Mouse (Mus musculus) liver, embryonic 11.5 days (tissue): ENCODE results near the gene Ubr2. TPM values are rescaled to one million over a fixed set of nuclear protein-coding genes. Genes with fewer than 3 reads are reported as not detected.
A peak's percentile ranks its signal among the peaks of the same experiment; 100 is the strongest.

ENCODE experiments used
- ATAC-seq: fragments of 200-750 bp; cut with Nextera tagmentation; replicated peaks from 2 replicates; pipeline ENCODE4 v1.8.0; 2017; ENCODE audit warnings: moderate number of reproducible peaks, mild to moderate bottlenecking, moderate TSS enrichment, moderate library complexity; ENCODE audit not compliant: low FRiP score
- DNase-seq: peaks from one replicate; pipeline ENCODE4 v3.0.0-alpha.2; 2017; ENCODE audit warnings: low spot score
- H3K27ac ChIP-seq: fragments of 300-500 bp; sonication (generic); 2 replicates; pipeline ENCODE4 v1.5.1; 2014; ENCODE audit warnings: mild to moderate bottlenecking, low read depth, low read length, control low read depth
- H3K27me3 ChIP-seq: fragments of 300-500 bp; sonication (generic); replicated peaks from 2 replicates; pipeline ENCODE4 v1.6.1; 2014; ENCODE audit warnings: low read length, mixed read lengths; ENCODE audit not compliant: control insufficient read depth, insufficient read depth
- H3K36me3 ChIP-seq: fragments of 300-500 bp; sonication (generic); 2 replicates; pipeline ENCODE4 v1.6.1; 2014; ENCODE audit warnings: mild to moderate bottlenecking, low read length, moderate library complexity, mixed read lengths; ENCODE audit not compliant: control insufficient read depth, insufficient read depth
- H3K4me1 ChIP-seq: fragments of 300-500 bp; sonication (generic); replicated peaks from 2 replicates; pipeline ENCODE4 v1.6.1; 2014; ENCODE audit warnings: low read length, mixed read lengths; ENCODE audit not compliant: control insufficient read depth, insufficient read depth
- H3K4me2 ChIP-seq: fragments of 300-500 bp; sonication (generic); 2 replicates; pipeline ENCODE4 v1.6.1; 2014; ENCODE audit warnings: mild to moderate bottlenecking, control low read depth, moderate library complexity
- H3K4me3 ChIP-seq: fragments of 300-500 bp; sonication (generic); 2 replicates; pipeline ENCODE4 v1.5.1; 2014; ENCODE audit warnings: low read depth, low read length, control low read depth
- H3K9ac ChIP-seq: fragments of 300-500 bp; sonication (generic); 2 replicates; pipeline ENCODE4 v1.6.1; 2014; ENCODE audit warnings: low read depth, low read length, control low read depth
- H3K9me3 ChIP-seq: fragments of 300-500 bp; sonication (generic); 2 replicates; pipeline ENCODE4 v1.6.1; 2016; ENCODE audit warnings: low read length, inconsistent platforms, mixed read lengths; ENCODE audit not compliant: control insufficient read depth
- WGBS: fragments of 180-500 bp; shearing (Covaris S2); extraction: QIAGEN DNeasy Blood & Tissue Kit; methylation state at CpG from one replicate; pipeline ENCODE4 v1.1.7; 2014; 5-methylcytosine and 5-hydroxymethylcytosine counted together
- polyA plus RNA-seq: library from polyadenylated mRNA; unstranded; fragments of >200 nt; fragmentation: Nextera tagmentation; extraction: Ambion mirVana; gene quantifications from 2 replicates; pipeline ENCODE4 v1.2.1, GENCODE M21; 2014

The Ubr2 gene
- polyA plus RNA-seq, 1 experiment from 2014 or later: 19.1 TPM

DNA sequence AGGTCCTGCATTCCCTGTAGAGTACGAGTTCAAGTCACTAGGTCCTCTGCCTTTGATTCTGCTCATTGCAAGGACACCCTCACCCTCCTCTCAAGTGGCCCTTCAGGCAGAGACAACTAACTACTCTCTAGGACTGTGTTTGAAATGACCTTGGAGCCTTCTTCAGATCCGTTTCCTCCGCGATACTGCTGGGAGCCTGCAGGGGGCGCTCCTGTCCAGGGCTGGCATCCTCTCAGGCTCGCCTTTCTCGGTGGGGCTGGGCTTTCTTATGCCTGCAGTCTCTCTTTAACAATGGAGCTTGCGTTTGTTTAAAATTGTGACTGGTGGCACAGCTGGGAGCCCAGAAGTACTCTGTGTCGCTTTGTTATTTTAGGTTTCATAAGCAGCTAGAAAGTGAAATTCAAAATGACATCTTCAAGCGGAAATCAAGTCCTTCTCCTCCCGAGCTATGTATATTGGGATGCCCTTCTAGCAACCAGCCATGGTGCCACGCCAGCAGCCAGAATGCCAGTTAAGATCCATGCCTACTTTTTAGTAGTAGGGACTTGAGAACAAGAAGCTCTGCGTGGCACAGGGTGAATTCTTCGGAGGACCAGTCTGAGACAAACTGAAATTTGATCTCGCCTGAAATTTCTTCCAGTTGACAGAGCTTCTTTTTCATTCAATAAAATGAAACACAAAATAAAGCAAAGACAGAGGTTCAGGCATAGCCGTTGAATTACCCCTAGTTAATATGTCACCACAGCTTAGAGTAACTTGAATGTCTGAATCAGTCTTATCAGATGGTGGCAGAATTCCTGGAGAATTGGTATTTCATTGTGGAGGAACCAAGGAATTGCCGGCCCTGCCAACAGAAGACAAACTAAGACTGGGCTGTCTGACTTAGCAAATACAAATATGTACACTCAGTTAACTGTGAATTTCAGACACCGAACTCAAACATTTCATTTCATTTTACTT, 28.8 kb upstream of the Ubr2 start:
- Histone ChIP-seq H3K4me3 (no peak overlapping the region), H3K27ac (no peak overlapping the region), H3K9me3 (no peaks in the 10 kb centered on the region), H3K4me1 (no peaks in the 10 kb centered on the region), H3K36me3 (no peaks in the 10 kb centered on the region), H3K9ac (no peak overlapping the region), H3K4me2 (peak overlapping the region; percentile 32), H3K27me3 (no peaks in the 10 kb centered on the region)
- DNase-seq (peak; percentile 82), ATAC-seq (no peak)
- 32% methylated on average over 18 of the region's 18 CpGs for WGBS

DNA sequence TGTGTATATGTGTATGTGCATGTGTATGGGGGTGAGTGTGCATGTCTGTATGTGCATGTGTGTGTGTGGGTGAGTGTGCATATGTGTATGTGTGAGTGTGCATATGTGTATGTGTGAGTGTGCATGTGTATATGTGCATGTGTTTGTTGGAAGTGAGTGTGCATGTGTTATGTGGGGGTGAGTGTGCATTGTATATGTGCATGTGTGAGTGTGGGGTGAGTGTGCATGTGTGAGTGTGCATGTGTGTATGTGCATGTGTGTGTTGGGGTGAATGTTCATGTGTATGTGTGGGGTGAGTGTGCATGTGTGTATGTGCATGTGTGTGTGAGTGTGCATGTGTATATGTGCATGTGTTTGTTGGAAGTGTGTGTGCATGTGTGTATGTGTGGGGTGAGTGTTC, 24.2 kb upstream of the Ubr2 start:
- no peaks in the 10 kb centered on the region for H3K4me1 ChIP-seq
- ATAC-seq: no peak
- no peak overlapping the region for H3K9ac ChIP-seq
- no peak overlapping the region for H3K4me3 ChIP-seq
- no peak overlapping the region for H3K4me2 ChIP-seq
- H3K36me3 ChIP-seq: no peaks in the 10 kb centered on the region
- H3K27ac ChIP-seq: no peak overlapping the region
- H3K9me3 ChIP-seq: no peaks in the 10 kb centered on the region
- H3K27me3 ChIP-seq: no peaks in the 10 kb centered on the region
- no peak for DNase-seq

DNA sequence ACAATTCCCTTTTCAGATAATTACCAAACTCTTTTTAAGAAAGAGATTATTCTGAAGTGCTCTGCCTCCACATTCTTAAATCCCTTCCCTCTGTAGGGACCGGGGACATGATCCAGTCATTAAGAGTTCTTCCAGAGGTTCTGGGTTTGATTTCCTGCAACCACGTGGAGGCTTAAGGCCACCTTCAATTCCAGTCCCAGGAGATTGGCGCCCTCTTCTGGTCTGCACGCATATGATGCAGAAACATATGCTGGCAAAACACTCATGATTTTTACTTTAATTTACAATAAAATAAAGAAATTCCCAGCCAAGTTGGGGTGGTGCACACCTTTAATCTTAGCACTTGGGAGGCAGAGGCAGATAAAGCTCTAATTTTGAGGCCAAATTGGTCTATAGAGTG, 23.3 kb upstream of the Ubr2 start:
- Histone ChIP-seq H3K4me2 (no peak overlapping the region), H3K4me3 (no peak overlapping the region), H3K4me1 (no peaks in the 10 kb centered on the region), H3K27me3 (no peaks in the 10 kb centered on the region), H3K9me3 (no peaks in the 10 kb centered on the region), H3K9ac (no peak overlapping the region), H3K27ac (no peak overlapping the region), H3K36me3 (no peaks in the 10 kb centered on the region)
- ATAC-seq: no peak
- no peak for DNase-seq
- 1% methylated on average over 4 of the region's 4 CpGs for WGBS

GRCm38 (mm10) chr17:47024805-47025204, 14.4 kb upstream of the Ubr2 start:
- DNase-seq (no peak), ATAC-seq (no peak)
- H3K4me2 ChIP-seq: no peak overlapping the region
- no peaks in the 10 kb centered on the region for H3K9me3 ChIP-seq
- no peak overlapping the region for H3K27ac ChIP-seq
- H3K36me3 ChIP-seq: no peaks in the 10 kb centered on the region
- H3K27me3 ChIP-seq: no peaks in the 10 kb centered on the region; the same call in 1 of the 2 replicates
- H3K4me1 ChIP-seq: no peaks in the 10 kb centered on the region
- no peak overlapping the region for H3K9ac ChIP-seq
- H3K4me3 ChIP-seq: no peak overlapping the region
- 76% methylated on average over 1 of the region's 1 CpGs for WGBS

DNA sequence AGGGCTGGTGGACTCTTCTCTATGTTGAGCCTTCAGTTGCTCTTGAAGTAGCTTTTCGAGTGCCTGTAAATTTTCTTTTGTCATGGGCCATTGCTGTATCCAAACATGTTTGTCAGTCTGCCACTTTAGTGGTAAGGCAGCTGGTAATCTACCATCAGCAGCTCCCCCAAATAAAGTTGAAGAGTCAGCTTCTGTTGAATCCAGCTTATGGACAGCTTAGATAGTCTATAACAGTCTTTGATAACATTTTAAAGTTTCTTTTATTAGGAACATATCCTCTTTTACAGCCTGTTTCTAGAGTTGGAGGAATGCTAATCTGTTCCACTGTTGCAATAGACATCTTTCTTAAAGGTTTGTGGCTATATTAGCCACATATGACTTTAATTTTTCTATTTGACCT, 13.0 kb upstream of the Ubr2 start:
- DNase-seq: no peak
- no peaks in the 10 kb centered on the region; the same call in 1 of the 2 replicates for H3K27me3 ChIP-seq
- H3K4me1 ChIP-seq: no peaks in the 10 kb centered on the region
- H3K4me2 ChIP-seq: no peak overlapping the region
- H3K9me3 ChIP-seq: no peaks in the 10 kb centered on the region
- no peak overlapping the region for H3K9ac ChIP-seq
- no peak overlapping the region for H3K27ac ChIP-seq
- H3K4me3 ChIP-seq: no peak overlapping the region
- ATAC-seq: no peak
- H3K36me3 ChIP-seq: no peaks in the 10 kb centered on the region
- WGBS: 73% methylated on average over 1 of the region's 1 CpGs

GRCm38 (mm10) chr17:47012896-47013295, 2.5 kb upstream of the Ubr2 start:
- no peak overlapping the region for H3K4me3 ChIP-seq
- H3K9ac ChIP-seq: no peak overlapping the region
- peaks cover 11% of the 10 kb centered on the region for H3K4me1 ChIP-seq
- ATAC-seq (no peak), DNase-seq (no peak)
- no peak overlapping the region for H3K4me2 ChIP-seq
- no peak overlapping the region for H3K27ac ChIP-seq
- whole genome bisulfite sequencing: 34% methylated on average over 11 of the region's 11 CpGs
- H3K27me3 ChIP-seq: no peaks in the 10 kb centered on the region
- H3K9me3 ChIP-seq: no peaks in the 10 kb centered on the region
- no peaks in the 10 kb centered on the region for H3K36me3 ChIP-seq

- no peaks in the 10 kb centered on the region for H3K27me3 ChIP-seq
- peaks cover 11% of the 10 kb centered on the region for H3K4me1 ChIP-seq
- H3K9me3 ChIP-seq: no peaks in the 10 kb centered on the region
- ATAC-seq: no peak
- DNase-seq: no peak
- peak overlapping the region; percentile 91 for H3K4me2 ChIP-seq
- no peak overlapping the region for H3K27ac ChIP-seq
- no peak overlapping the region for H3K9ac ChIP-seq
- H3K4me3 ChIP-seq: no peak overlapping the region
- 77% methylated on average over 1 of the region's 1 CpGs for WGBS
- H3K36me3 ChIP-seq: no peaks in the 10 kb centered on the region
Measured at GRCm38 (mm10) chr17:47011661-47012043, 1.3 kb upstream of the Ubr2 start.

DNA sequence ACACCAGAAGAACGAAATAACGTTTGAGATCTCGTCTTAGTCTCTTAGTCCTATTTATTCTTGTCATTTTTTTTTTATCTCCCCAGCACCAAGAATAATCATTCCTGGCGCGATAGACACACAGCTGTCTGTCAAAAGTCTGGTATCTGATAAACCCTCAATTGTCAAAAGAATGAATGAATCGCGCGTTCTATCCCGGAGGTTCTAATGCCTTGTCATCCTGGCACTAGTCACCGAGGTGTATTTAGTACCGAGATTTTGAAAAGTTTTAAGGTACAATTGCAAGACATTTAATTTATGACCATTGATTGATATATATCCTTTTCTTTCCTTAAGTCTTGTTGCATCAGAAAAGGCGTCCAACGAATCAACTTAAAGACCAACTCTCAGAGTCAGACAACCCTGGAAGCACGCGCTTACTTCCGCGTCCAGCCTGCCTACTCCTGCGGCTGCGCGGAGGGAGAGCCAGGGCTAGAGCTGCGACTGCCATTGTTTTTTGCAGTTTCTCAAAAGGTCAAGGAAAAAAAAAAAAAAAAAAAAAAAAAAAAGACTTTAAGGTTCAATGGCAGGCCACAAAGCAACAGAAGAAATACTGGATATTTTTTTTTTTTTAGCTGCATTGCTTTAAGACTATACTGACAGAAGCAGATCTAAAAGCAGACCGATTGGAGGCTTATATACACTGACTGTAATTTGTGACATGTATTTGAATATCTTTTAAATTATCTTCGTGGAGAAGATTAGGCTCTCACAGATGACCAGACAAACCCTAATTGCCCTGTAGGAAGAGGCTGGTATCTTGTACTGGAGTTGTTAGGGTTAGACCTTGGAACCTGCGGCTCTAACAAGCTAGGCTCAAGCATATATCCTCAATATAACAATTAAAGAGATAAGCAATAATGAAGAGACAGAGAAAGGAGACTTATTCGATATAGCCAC, 635 bp upstream of the Ubr2 start:
- Histone ChIP-seq H3K9me3 (no peaks in the 10 kb centered on the region), H3K9ac (peak overlapping the region; percentile 99), H3K4me3 (peak overlapping the region; percentile 87), H3K4me2 (peak overlapping the region; percentile 91), H3K4me1 (peaks cover 14% of the 10 kb centered on the region), H3K27ac (peak overlapping the region; percentile 95), H3K27me3 (no peaks in the 10 kb centered on the region), H3K36me3 (no peaks in the 10 kb centered on the region)
- 11% methylated on average over 25 of the region's 25 CpGs for WGBS
- peak; percentile 61 for DNase-seq
- peak; percentile 69 for ATAC-seq
